Mouse (Mus musculus): Measurements from ENCODE around the gene Gm49322. TPM values are rescaled to one million over a fixed set of nuclear protein-coding genes. Genes with fewer than 3 reads are reported as not detected.
A peak's percentile ranks its signal among the peaks of the same experiment; 100 is the strongest.
"Not testable (repeated sequence)": the region's sequence is repeated elsewhere in the genome, so short reads cannot be mapped to it uniquely, and the experiment has no call there.

The Gm49322 gene
- 1.2 and 2.7 TPM in 2 replicates for polyA plus RNA-seq (2015; fragmentation: Nextera tagmentation; extraction: Ambion mirVana)

GRCm38 (mm10) chr10:80605721-80606120, at the start of gene Gm49322:
Gm49322 (plus strand) TSS chr10:80606021.
- Histone ChIP-seq H3K36me3 (peaks cover 30% of the 10 kb centered on the region), H3K4me1 (replicated peaks) (peaks cover 18% of the 10 kb centered on the region)
- not testable (repeated sequence) for ATAC-seq (replicated peaks; ENCODE audit: insufficient number of reproducible peaks, insufficient read depth, low FRiP score, low read depth); H3K27me3 ChIP-seq; H3K27ac ChIP-seq; H3K9me3 ChIP-seq (replicated peaks); H3K9ac ChIP-seq; H3K4me3 ChIP-seq; H3K4me2 ChIP-seq
- 77% methylated on average over 4 of the region's 4 CpGs for WGBS

GRCm38 (mm10) chr10:80557346-80557965, 48.4 kb upstream of the Gm49322 start:
- no peaks in the 10 kb centered on the region for H3K9me3 ChIP-seq (replicated peaks)
- no peak for ATAC-seq (replicated peaks; ENCODE audit: insufficient number of reproducible peaks, insufficient read depth, low FRiP score, low read depth)
- H3K27me3 ChIP-seq, result no peaks in the 10 kb centered on the region
- H3K4me3 ChIP-seq, result no peak overlapping the region
- H3K4me1 ChIP-seq (replicated peaks), result peaks cover 63% of the 10 kb centered on the region
- H3K27ac ChIP-seq, result 0 out of 2 replicates have a peak overlapping the region, but pooled peaks have one; percentile 31
- 34% methylated on average over 5 of the region's 5 CpGs for WGBS
- no peak overlapping the region for H3K4me2 ChIP-seq
- peak overlapping the region; percentile 11; the same call in 1 of the 2 replicates for H3K9ac ChIP-seq
- no peaks in the 10 kb centered on the region for H3K36me3 ChIP-seq

- H3K36me3 ChIP-seq, result no peaks in the 10 kb centered on the region
- H3K9me3 ChIP-seq (replicated peaks), result no peaks in the 10 kb centered on the region
- no peak overlapping the region for H3K4me2 ChIP-seq
- ATAC-seq (replicated peaks; ENCODE audit: insufficient number of reproducible peaks, insufficient read depth, low FRiP score, low read depth), result no peak
- no peak overlapping the region for H3K4me3 ChIP-seq
- no peak overlapping the region for H3K27ac ChIP-seq
- no peak overlapping the region for H3K9ac ChIP-seq
- no peaks in the 10 kb centered on the region for H3K27me3 ChIP-seq
- H3K4me1 ChIP-seq (replicated peaks), result peaks cover 50% of the 10 kb centered on the region
- 88% methylated on average over 7 of the region's 7 CpGs for WGBS
Measured at GRCm38 (mm10) chr10:80559431-80559830, 46.4 kb upstream of the Gm49322 start.

- peaks cover 46% of the 10 kb centered on the region for H3K4me1 ChIP-seq (replicated peaks)
- H3K4me2 ChIP-seq, result peak overlapping the region; percentile 91
- WGBS, result under 1% methylated on average over 13 of the region's 13 CpGs
- peak overlapping the region; percentile 84 for H3K4me3 ChIP-seq
- H3K36me3 ChIP-seq, result no peaks in the 10 kb centered on the region
- 0 out of 2 replicates have a peak overlapping the region, but pooled peaks have one; percentile 90 for H3K27ac ChIP-seq
- peak overlapping the region; percentile 99 for H3K9ac ChIP-seq
- ATAC-seq (replicated peaks; ENCODE audit: insufficient number of reproducible peaks, insufficient read depth, low FRiP score, low read depth), result no peak
- no peaks in the 10 kb centered on the region for H3K27me3 ChIP-seq
- H3K9me3 ChIP-seq (replicated peaks), result no peaks in the 10 kb centered on the region
Measured at GRCm38 (mm10) chr10:80560621-80561020, 45.2 kb upstream of the Gm49322 start.

GRCm38 (mm10) chr10:80561116-80561944, 44.5 kb upstream of the Gm49322 start, which contains the start of gene Rexo1:
Rexo1 (minus strand) TSS chr10:80561560.
- Histone ChIP-seq H3K9me3 (replicated peaks) (no peaks in the 10 kb centered on the region), H3K4me2 (peak within 1 kb of the TSS; percentile 91), H3K4me1 (replicated peaks) (peaks cover 46% of the 10 kb centered on the region), H3K27ac (peak within 1 kb of the TSS; percentile 90), H3K27me3 (no peaks in the 10 kb centered on the region), H3K36me3 (no peaks in the 10 kb centered on the region), H3K4me3 (peak within 1 kb of the TSS; percentile 84), H3K9ac (peak within 1 kb of the TSS; percentile 99)
- under 1% methylated on average over 72 of the region's 72 CpGs for WGBS
- peak; percentile 75 for ATAC-seq (replicated peaks; ENCODE audit: insufficient number of reproducible peaks, insufficient read depth, low FRiP score, low read depth)

GRCm38 (mm10) chr10:80566375-80567092, 39.3 kb upstream of the Gm49322 start:
- Histone ChIP-seq H3K9ac (no peak overlapping the region), H3K9me3 (replicated peaks) (no peaks in the 10 kb centered on the region), H3K27ac (no peak overlapping the region), H3K4me1 (replicated peaks) (peaks cover 39% of the 10 kb centered on the region), H3K27me3 (no peaks in the 10 kb centered on the region), H3K36me3 (peaks cover 7% of the 10 kb centered on the region; the same call in 1 of the 2 replicates), H3K4me2 (no peak overlapping the region; the same call in 1 of the 2 replicates), H3K4me3 (no peak overlapping the region)
- WGBS, result 31% methylated on average over 17 of the region's 17 CpGs
- no peak; the same call in 1 of the 2 replicates for ATAC-seq (replicated peaks; ENCODE audit: insufficient number of reproducible peaks, insufficient read depth, low FRiP score, low read depth)

GRCm38 (mm10) chr10:80568876-80569275, 36.9 kb upstream of the Gm49322 start:
- Histone ChIP-seq H3K27ac (no peak overlapping the region), H3K4me1 (replicated peaks) (peaks cover 51% of the 10 kb centered on the region), H3K4me2 (no peak overlapping the region; the same call in 1 of the 2 replicates), H3K4me3 (no peak overlapping the region), H3K36me3 (peaks cover 7% of the 10 kb centered on the region; the same call in 1 of the 2 replicates), H3K27me3 (no peaks in the 10 kb centered on the region), H3K9ac (no peak overlapping the region), H3K9me3 (replicated peaks) (no peaks in the 10 kb centered on the region)
- ATAC-seq (replicated peaks; ENCODE audit: insufficient number of reproducible peaks, insufficient read depth, low FRiP score, low read depth), result no peak
- 92% methylated on average over 29 of the region's 29 CpGs for WGBS

- Histone ChIP-seq H3K4me3 (peak overlapping the region; percentile 12; the same call in 1 of the 2 replicates), H3K4me1 (replicated peaks) (peaks cover 59% of the 10 kb centered on the region), H3K36me3 (peaks cover 7% of the 10 kb centered on the region; the same call in 1 of the 2 replicates), H3K27me3 (no peaks in the 10 kb centered on the region), H3K9ac (no peak overlapping the region), H3K9me3 (replicated peaks) (no peaks in the 10 kb centered on the region), H3K4me2 (peak overlapping the region; percentile 62), H3K27ac (peak overlapping the region; percentile 73)
- 29% methylated on average over 10 of the region's 10 CpGs for WGBS
- 0 out of 2 replicates have a peak, but pooled peaks have one; percentile 40 for ATAC-seq (replicated peaks; ENCODE audit: insufficient number of reproducible peaks, insufficient read depth, low FRiP score, low read depth)
Measured at GRCm38 (mm10) chr10:80569664-80570066, 36.2 kb upstream of the Gm49322 start.

GRCm38 (mm10) chr10:80570419-80570818, 35.4 kb upstream of the Gm49322 start:
- WGBS, result 79% methylated on average over 10 of the region's 10 CpGs

GRCm38 (mm10) chr10:80570871-80571836, 34.7 kb upstream of the Gm49322 start:
- H3K4me3 ChIP-seq, result peak overlapping the region; percentile 26
- H3K9me3 ChIP-seq (replicated peaks), result no peaks in the 10 kb centered on the region
- peak overlapping the region; percentile 73 for H3K27ac ChIP-seq
- H3K4me2 ChIP-seq, result peak overlapping the region; percentile 62
- 22% methylated on average over 30 of the region's 30 CpGs for WGBS
- no peaks in the 10 kb centered on the region for H3K27me3 ChIP-seq
- H3K4me1 ChIP-seq (replicated peaks), result peaks cover 73% of the 10 kb centered on the region
- ATAC-seq (replicated peaks; ENCODE audit: insufficient number of reproducible peaks, insufficient read depth, low FRiP score, low read depth), result peak; percentile 34
- H3K9ac ChIP-seq, result peak overlapping the region; percentile 49
- H3K36me3 ChIP-seq, result peaks cover 7% of the 10 kb centered on the region; the same call in 1 of the 2 replicates

More at GRCm38 (mm10) chr10:80570419-80570818, 35.4 kb upstream of the Gm49322 start:
- no peaks in the 10 kb centered on the region for H3K9me3 ChIP-seq (replicated peaks)
- no peak for ATAC-seq (replicated peaks; ENCODE audit: insufficient number of reproducible peaks, insufficient read depth, low FRiP score, low read depth)
- peaks cover 66% of the 10 kb centered on the region for H3K4me1 ChIP-seq (replicated peaks)
- peak overlapping the region; percentile 26; the same call in 1 of the 2 replicates for H3K4me3 ChIP-seq
- peak overlapping the region; percentile 49 for H3K9ac ChIP-seq
- peak overlapping the region; percentile 73 for H3K27ac ChIP-seq
- H3K36me3 ChIP-seq, result peaks cover 7% of the 10 kb centered on the region; the same call in 1 of the 2 replicates
- no peaks in the 10 kb centered on the region for H3K27me3 ChIP-seq
- H3K4me2 ChIP-seq, result peak overlapping the region; percentile 62
